Mouse (Mus musculus): Measurements from ENCODE around the gene Rd3.

Rd3 gene

GRCm38 (mm10) chr1:191977187-191977586, at the start of gene Rd3:
TSS of gene Rd3 (plus strand) at chr1:191977370.
- DNase-seq: no peak

GRCm38 (mm10) chr1:191928345-191928744, 48.8 kb upstream of the Rd3 start:
- no peak for DNase-seq

- no peak for DNase-seq
Measured at GRCm38 (mm10) chr1:191929065-191929464, 48.1 kb upstream of the Rd3 start.

- DNase-seq: no peak
Measured at GRCm38 (mm10) chr1:191929897-191930524, 47.2 kb upstream of the Rd3 start.

GRCm38 (mm10) chr1:191930525-191931105, 46.6 kb upstream of the Rd3 start:
- DNase-seq: no peak

- DNase-seq: no peak
Measured at GRCm38 (mm10) chr1:191932286-191932985, 44.7 kb upstream of the Rd3 start.

- no peak for DNase-seq
Measured at GRCm38 (mm10) chr1:191932986-191933632, 44.1 kb upstream of the Rd3 start.

- DNase-seq: no peak
Measured at GRCm38 (mm10) chr1:191943638-191944037, 33.5 kb upstream of the Rd3 start.

- no peak for DNase-seq
Measured at GRCm38 (mm10) chr1:191945341-191945740, 31.8 kb upstream of the Rd3 start.

- DNase-seq: no peak
Measured at GRCm38 (mm10) chr1:191945756-191946155, 31.4 kb upstream of the Rd3 start.

GRCm38 (mm10) chr1:191946261-191946660, 30.9 kb upstream of the Rd3 start:
- DNase-seq: no peak

GRCm38 (mm10) chr1:191946835-191947234, 30.3 kb upstream of the Rd3 start:
- no peak for DNase-seq

- DNase-seq: no peak
Measured at GRCm38 (mm10) chr1:191947796-191948195, 29.4 kb upstream of the Rd3 start.

- no peak for DNase-seq
Measured at GRCm38 (mm10) chr1:191948600-191948999, 28.6 kb upstream of the Rd3 start.

GRCm38 (mm10) chr1:191950611-191951010, 26.6 kb upstream of the Rd3 start:
- DNase-seq: no peak

- DNase-seq: no peak
Measured at GRCm38 (mm10) chr1:191952733-191953335, 24.3 kb upstream of the Rd3 start.

- peak; percentile 28 for DNase-seq
Measured at GRCm38 (mm10) chr1:191955101-191955500, 22.1 kb upstream of the Rd3 start.

GRCm38 (mm10) chr1:191956261-191956660, 20.9 kb upstream of the Rd3 start:
- DNase-seq: peak; percentile 15

- no peak for DNase-seq
Measured at GRCm38 (mm10) chr1:191956871-191957270, 20.3 kb upstream of the Rd3 start.

- DNase-seq: no peak
Measured at GRCm38 (mm10) chr1:191957321-191957720, 19.8 kb upstream of the Rd3 start.

GRCm38 (mm10) chr1:191960946-191961345, 16.2 kb upstream of the Rd3 start:
- DNase-seq: no peak

GRCm38 (mm10) chr1:191963413-191963812, 13.8 kb upstream of the Rd3 start:
- no peak for DNase-seq

All from thymus, postnatal 25 days (tissue).